Mouse (Mus musculus): ENCODE measurements around the gene Upf1.

The Upf1 gene

DNA sequence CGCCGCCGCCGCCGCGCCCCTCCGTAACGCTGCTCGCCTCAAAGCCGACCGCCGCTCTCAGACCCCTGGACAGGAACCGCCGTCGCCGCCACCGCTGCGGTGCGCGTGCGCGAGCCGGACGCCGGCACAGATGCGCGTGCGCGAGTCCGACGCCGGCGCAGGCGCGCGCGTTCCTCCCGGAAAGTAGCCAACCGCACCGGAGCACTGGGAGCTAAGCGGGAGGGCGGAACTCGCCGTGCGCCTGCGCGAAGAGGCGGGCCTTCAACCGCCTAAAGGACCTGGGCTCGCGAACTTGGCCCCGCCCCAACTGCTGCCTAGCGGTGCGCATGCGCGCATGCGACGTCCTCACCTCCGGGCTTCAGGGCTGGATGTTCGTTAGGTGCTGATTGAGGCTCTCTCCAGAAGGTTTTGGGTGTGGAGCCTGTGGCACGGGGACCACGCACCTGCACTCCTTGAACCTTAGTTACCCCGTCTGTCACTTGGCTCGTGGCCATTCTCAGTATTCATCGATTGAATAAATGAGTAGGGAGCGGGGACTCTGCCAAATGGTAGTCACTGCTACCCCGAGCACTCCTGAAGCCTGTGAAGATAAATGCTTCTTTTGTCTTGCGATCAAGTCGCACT, at the start of gene Upf1:
Gene Upf1, minus strand, starts transcription at position 85 of the 624 bp plus-strand sequence.
- DNase-seq (ENCODE audit: low spot score): peak; percentile 99

DNA sequence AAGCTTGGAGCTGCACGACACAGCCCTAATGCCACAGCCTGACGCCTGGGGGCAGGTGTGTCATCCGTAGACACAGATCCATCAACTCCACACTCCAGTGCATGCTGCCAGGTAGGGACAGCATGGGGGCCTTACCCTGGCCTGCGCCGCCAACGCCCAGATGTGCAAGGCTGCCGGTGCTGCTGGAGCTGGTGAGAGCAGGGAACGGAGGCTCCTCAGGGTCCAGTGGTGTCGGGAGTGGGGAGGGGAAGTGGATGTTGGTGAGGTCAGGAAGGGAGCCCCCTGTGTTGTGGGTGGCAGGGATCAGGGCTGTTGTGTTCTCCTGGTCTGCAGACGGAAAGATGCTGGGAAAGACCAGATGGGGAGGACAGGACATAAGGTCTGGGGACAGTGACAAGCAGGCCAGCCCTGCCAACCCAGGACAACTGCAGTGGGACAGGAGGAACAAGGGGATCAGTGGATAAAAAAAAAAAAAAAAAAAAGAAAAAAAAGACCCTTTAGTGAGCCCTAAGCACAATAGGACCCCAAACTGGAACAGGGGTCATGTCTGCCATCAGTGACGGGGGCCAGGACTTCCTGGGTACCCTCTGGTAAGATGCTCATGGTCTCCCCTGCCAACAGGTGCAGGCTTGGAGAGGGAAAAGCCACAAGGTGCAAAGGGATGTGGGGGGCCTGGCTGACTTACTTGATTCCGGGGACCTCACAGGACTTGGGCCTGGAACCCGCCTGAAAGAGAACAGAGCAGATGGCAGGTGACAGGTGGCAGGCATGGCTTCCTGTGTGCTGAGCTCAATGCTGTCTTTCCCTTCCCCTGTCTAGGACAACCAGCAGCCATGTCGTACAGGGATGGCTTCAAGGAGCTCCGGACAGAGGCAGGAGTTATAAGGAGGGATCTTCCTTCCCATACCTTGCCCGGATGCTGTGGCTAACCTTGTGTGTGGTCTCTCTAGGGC, 44.8 kb upstream of the Upf1 start:
- DNase-seq (ENCODE audit: low spot score): no peak

DNA sequence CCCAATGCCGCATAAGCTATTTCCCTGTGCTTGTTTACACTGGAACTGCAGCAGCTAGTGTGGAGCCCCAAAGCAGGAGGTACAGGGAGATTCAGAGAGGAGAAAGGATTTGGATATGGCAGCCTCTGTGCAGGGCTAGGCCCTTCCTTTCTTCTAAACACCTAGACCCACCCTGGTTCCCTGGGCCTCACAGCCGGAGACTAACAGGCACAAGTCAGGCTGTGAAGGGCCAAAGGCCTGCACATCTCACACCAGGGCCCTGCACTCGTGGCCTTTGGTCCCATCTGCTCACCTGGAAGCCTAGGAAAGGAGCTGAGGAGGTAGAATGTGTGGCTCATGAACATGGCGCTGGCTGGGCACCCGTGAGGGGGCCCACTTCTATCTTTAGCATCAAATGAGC, 43.1 kb upstream of the Upf1 start:
- DNase-seq (ENCODE audit: low spot score): no peak

DNA sequence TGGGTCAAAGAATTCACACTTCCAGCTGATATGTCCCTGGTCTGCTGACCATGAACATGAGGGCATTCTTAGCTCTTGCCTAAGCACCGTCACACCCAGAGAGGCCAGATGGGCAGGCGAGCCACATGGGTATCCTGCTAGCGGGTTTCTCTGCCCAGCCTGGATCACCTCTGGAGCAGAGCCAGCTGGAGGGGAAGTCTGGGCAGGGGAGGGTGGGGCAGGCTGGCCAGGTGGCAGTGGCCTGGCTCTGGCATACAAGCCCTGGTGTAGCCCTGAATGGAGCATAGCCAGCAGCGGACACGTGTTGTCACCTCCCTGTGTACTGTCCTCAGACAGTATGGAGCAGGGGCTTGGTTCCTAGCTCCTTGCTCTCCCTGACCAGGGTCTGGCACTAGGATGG, 42.6 kb upstream of the Upf1 start:
- no peak for DNase-seq (ENCODE audit: low spot score)

DNA sequence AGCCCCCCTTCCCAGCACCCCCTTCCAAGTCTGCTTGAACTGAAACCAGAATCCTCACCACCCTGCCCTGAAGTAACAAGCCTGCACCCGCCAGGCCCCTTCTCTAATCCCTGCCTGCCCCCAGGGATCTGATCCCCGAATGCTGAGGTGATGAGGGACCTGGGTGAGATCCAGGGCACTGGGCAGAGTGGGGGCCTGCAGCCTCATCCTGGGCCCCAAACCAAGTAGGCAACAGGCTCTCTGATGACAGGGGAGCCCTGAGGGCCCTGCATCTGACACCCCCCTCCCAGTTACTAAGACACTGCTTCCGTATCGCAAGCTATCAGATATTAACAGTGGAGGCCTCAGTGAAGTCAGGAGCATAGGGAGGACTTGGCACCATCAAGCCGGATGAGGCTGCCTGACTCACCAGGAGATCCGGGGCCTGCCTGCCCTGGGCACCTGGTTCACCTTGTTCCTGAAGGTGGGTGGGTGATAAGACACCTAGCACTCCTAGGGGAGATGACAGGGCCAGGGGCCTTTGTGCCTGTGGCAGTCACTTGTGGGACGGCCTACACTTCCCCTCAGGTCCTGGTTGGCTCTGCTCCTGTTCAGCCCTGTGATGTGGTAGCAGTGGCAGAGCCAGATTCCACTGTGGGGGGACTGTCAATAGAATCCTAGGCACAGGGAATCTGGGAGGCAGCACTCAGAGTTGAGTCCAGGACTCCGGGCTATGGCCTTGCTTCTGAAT, 41.4 kb upstream of the Upf1 start:
- no peak for DNase-seq (ENCODE audit: low spot score)

DNA sequence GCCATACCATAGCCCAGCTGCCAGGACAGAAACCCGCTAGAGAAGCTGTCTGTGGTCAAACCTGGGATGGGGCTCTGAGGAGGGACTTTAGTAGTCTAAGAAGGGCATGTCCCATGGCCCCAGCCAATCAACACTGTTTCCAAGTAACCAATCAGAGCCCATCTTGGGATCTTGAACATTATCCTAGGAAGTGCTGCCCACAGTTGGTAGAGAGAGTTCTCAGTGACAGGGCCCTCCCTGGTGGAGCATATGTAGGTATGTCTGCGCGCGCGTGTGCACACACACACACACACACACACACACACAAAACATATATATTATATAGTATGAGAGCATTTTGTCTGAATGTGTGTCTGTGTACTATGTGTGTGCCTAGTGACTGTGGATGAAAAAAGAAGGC, 40.0 kb upstream of the Upf1 start:
- no peak for DNase-seq (ENCODE audit: low spot score)

DNA sequence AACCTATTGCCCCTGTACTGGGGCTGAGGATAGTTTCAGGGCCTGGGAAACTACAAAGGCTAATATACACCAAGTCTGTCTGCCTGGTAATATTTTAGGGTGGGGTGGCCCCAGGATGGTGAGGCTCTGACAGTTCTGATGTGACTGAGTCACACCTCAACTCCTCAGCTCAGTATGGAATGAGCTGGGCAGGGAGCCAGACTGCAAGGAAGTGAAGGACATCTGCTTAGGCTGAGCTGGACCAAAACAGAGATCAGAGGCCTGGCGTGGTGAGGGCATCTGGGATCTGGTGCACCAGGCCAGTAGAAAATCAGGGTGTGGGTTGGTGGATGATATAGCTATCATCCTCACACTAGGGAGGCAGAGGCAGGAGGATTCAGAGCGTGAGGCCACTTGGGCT, 36.6 kb upstream of the Upf1 start:
- DNase-seq (ENCODE audit: low spot score): no peak

DNA sequence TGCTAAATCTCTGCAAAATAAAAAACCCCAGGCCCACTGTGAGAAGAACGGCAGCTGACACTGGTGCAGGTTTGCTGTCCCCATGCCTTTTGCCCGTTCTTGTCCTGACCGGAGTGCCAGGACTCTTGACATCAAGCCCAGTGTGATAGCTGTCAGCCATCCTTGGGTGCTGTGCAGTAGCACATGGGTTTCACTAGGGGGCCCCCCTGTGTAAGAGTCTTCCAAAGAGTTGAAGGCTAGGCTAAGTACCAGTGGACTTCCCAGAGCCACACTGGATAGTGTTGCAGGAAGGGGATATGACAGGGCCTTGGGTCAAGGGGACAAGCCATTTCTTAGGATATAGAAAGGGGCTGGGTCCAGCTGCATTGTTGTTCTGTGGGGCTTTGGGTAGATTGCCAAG, 30.2 kb upstream of the Upf1 start:
- no peak for DNase-seq (ENCODE audit: low spot score)

DNA sequence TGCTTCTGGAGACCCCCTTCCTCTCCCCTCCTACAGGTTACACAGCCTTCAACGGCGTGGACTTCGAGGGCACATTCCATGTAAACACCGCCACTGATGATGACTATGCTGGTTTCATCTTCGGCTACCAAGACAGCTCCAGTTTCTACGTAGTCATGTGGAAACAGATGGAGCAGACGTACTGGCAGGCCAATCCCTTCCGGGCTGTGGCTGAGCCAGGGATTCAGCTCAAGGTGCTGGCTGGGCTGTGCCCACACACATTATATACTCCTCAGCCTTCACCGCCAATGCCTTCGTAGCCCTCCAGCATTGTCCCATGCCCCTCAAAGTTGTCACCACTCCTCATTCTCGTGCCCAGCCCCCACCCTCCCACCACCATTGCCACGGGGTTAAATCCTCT, 27.0 kb upstream of the Upf1 start:
- DNase-seq (ENCODE audit: low spot score): no peak

DNA sequence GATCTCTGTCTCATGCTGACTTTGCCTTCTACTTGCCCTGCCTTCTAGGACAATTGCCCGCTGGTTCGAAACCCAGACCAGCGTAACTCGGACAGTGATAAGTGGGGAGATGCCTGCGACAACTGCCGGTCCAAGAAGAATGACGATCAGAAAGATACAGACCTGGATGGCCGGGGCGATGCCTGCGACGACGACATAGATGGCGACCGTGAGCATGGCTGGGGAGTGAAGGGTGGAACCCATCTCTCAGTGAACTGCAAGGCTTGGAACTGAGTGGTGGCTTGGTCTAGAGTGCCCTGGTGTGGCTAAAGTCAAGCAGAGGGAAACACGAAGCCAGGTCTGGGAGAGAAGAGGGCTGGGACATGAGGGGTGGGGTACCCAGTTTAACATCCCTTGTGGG, 24.0 kb upstream of the Upf1 start:
- no peak for DNase-seq (ENCODE audit: low spot score)

DNA sequence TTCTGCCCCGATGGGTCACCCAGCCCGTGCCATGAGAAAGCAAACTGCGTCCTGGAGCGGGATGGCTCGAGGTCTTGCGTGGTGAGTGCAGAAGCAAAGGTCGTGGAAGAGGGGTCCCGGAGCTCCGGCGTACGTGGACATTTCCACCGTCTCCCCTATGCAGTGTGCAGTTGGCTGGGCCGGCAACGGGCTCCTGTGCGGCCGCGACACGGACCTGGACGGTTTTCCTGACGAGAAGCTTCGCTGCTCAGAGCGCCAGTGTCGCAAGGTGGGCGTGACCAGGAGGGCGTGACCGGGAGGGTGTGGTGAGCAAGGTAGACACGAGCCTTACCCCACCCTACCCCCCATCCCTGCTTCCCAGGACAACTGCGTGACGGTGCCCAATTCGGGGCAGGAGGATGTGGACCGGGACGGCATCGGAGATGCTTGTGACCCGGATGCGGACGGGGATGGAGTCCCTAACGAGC, 23.2 kb upstream of the Upf1 start:
- DNase-seq (ENCODE audit: low spot score): no peak

DNA sequence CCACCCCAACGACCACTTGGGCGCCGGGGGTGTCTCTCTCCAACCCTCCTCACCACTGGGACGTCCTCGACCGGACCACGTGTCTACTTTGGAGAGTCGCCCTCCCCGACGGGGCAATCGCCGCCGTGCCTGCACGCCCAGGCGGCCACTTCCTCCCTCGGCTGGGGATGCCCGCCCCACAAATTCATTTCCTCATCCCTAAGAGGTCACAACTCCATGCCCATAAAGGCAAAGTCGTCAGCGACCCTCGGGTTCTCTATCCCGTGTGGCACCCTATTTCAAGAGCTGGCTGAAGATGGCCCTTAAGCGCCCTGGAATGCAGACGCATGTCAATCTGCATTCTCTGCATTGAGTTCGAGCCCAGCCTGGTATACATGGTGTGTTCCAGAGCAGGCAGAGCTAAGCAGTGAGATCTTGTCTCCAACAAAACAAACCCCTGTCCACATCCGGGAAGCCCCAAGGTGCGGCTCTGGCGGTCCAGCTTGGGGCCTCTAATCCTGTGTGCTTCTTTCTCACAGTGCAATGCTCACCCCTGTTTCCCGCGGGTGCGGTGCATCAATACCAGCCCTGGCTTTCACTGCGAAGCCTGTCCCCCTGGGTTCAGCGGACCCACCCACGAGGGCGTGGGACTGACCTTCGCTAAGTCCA, 22.3 kb upstream of the Upf1 start:
- DNase-seq (ENCODE audit: low spot score): no peak

DNA sequence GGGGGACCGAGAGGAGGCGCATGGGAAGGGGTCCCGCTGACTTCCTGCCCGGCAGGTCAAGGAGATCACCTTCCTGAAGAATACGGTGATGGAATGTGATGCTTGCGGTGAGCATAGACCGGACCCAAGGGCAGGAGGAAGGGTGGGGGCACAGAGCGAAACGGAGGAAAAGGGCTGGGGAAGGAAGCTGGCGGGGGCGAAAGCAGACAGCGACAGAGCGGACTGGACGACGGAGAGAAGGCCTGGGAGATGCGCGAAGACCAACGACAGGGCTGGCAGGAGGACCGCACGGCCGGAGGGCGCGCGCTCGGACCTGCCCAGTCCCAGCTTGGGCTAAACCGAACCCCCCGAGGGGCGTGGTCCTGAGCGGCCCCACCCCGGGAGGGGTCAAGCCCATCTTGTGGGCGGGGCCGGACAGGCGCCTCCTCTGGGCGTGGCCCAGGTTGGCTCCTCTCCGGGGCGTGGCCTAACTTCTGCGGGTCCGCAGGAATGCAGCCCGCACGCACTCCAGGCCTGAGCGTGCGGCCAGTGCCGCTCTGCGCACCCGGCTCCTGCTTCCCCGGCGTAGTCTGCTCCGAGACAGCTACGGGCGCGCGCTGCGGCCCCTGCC, 21.3 kb upstream of the Upf1 start:
- peak; percentile 44 for DNase-seq (ENCODE audit: low spot score)

DNA sequence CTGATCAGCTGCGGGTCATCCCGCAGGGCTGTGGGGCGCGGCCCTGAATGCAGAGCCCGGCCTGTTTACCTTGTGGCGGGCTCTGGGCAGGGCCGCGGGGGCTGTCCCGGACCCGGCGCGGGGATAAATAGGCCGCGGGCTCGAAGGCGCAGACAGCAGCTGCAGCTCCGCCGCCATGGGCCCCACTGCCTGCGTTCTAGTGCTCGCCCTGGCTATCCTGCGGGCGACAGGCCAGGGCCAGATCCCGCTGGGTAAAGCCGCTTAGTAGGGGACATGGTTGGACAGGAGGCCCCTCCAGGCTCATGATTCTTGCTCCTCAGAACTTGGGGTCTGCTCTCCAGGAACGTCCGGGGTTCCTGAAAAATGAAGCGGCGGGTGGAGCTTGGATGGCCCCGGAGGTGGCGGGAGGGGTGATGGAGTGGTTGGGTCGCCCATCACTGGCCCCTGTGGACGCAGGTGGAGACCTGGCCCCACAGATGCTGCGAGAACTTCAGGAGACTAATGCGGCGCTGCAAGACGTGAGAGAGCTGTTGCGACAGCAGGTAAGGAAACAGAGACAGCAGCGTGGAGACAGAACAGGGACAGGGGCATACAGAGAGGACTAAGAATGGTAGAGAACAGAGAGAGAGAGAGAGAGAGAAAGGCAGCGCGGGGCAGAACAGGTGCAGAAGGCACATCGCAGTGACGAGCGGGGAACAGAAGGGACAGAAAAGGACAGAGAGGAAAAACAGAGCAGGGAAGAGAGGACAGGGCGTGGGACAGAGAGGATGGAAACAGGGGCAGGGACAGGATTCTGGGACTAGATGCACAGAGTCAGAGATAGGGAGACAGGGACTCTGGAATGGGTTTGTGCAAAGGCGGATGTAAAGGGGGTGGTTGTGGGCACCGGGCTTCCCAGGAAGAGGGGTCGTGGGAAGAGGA, 20.6 kb upstream of the Upf1 start, which contains the start of gene Comp:
Gene Comp, plus strand, starts transcription at position 162 of the 921 bp plus-strand sequence.
- no peak for DNase-seq (ENCODE audit: low spot score)

DNA sequence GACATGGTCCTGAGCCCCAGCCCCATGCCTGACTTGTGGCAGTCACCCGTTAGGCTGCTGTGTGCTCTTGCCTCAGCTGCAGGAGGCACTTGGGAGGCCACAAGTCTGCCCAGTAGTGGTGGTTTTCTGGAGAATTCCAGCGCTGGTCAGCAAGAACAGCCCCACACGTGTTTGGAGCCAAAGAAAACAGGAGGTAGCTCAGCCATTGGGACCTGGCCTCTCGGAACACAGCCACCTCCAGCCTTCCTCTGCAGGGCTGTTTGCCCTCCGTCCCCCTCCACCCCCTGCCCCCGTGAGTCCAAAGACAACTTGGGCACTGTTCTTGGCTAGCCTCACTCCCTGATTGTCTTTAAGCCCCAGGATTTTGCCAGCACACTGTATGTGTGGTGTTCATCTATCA, 18.9 kb upstream of the Upf1 start:
- no peak for DNase-seq (ENCODE audit: low spot score)

DNA sequence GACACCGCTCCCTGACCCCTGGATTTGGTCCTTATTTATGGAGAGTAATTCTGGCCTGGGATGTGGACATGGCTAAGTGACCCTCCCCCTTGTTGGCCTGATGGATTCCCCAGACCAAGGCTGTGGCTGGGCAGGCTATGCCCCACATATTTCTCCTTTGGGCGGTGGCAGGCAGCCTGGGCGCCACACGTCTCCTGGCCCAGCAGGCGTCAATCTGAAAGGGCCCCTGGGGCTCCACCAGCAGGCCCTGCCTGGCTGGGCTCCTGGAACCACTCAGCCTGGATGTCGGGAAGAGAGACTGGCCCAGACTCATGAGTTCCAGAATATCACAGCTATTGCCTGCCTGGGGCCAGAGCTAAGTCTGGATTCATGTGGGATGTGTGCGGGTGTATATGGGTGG, 17.4 kb upstream of the Upf1 start:
- DNase-seq (ENCODE audit: low spot score): no peak

DNA sequence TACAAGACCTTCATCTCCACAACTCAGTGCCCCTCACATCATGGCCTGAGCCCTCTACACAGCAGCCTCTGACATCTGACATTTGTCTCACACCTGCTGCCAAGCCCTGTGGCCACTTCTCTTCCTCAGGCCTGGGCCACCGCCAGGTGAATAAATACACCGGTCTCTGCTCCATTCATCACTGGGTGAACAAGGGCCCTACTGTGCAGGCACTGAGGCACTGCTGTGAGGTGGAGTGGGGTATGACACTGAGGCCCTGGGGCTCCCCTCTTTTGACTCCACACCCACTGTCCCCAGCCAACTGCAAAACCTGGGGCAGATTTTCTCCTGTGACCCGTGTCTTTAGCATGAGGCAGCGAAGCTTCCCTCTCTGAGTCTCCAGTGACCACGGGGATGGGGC, 13.5 kb upstream of the Upf1 start:
- DNase-seq (ENCODE audit: low spot score): no peak

DNA sequence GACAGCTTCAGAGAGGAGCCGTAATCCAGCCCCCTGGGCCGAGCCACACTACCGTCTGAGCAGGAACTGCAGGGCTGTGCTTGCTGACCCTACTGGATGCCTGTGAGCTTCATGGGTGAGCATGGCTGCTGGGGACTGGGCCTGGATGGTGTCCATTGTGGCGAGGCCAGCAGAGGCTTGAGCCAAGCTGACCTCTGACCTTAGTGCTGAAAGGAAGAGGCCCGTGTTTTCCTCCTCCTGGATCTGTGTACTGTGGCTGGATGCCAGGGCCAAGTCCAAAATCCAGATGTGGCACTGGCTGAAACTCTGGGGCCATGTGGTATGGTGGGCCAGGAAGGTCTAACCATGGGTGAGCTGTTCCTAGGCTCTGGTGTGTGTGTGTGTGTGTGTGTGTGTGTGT, 11.0 kb upstream of the Upf1 start:
- DNase-seq (ENCODE audit: low spot score): no peak

DNA sequence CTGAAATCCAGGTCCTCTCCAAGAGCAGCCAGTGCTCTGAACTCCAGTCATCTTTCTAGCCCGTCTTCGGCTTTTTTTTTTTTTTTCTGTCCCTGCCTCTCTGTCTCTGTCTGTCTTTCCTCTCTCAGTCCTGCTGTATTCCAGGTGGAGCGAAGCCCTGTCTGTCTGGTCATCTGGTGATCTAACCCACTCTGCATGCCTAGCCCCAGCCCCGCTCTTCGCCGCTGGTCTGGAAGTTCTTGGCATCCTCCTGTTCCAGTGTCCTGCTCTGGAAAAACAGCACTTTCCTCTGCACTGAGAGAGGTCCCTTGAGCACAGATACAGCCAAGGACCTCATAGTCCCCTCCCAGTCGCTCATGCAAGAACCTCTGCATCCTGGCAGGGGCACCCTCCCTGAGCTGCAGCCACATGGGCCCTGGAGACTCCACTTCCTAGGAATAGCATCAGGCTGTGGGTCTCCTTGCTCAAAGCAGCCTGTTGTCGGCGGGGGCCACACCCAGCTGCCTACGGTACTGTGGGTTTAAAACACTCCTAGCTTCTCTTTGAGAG, 8.5 kb upstream of the Upf1 start:
- no peak for DNase-seq (ENCODE audit: low spot score)

DNA sequence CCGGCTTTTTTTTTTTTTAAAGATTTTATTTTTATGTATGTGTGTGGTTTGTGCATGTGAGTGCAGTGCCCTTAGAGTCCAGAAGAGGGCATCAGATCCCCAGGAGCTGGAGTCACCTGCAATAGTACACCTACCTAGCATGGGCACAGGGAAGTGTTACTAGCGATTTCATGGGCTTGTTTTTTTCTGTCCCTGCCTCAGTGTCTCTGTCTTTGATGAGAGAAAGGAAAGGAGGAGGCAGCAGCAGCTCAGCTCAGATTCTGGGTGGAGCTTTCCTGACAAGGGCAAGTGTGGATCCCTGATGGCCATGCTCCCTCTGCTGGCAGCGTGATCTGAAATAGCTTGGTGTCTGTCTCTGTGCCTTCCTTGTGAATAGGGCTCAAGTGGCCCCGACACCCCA, 7.7 kb upstream of the Upf1 start:
- DNase-seq (ENCODE audit: low spot score): no peak
